Mouse (Mus musculus) splenic B cell, adult 2 months (primary cell): Measurements from ENCODE around the gene Klhdc3.

ENCODE experiments used
- DNase-seq: peaks from one replicate; pipeline ENCODE4 v3.0.0-alpha.2; 2011; ENCODE audit warnings: low read depth, low spot score
- H3K27me3 ChIP-seq: 2 replicates; pipeline ENCODE4 v1.6.1; 2012; ENCODE audit warnings: mild to moderate bottlenecking, low read length, moderate library complexity, mixed read lengths; ENCODE audit not compliant: control insufficient read depth, poor library complexity, insufficient read depth, severe bottlenecking
- H3K36me3 ChIP-seq: 2 replicates; pipeline ENCODE4 v1.6.1; 2012; ENCODE audit warnings: mild to moderate bottlenecking, low read length, moderate library complexity, mixed read lengths; ENCODE audit not compliant: control insufficient read depth, poor library complexity, insufficient read depth, severe bottlenecking

Klhdc3 gene

GRCm38 (mm10) chr17:46680760-46681373, at the start of gene Klhdc3:
TSS of gene Klhdc3 (minus strand) at chr17:46680914.
- Histone ChIP-seq H3K27me3 (no peaks in the 10 kb centered on the region), H3K36me3 (peaks cover 3% of the 10 kb centered on the region)
- DNase-seq: peak; percentile 99

GRCm38 (mm10) chr17:46728904-46729318, 48.2 kb upstream of the Klhdc3 start, which contains the start of gene Gnmt:
TSS of gene Gnmt (minus strand) at chr17:46729168.
- H3K27me3 ChIP-seq: no peaks in the 10 kb centered on the region
- DNase-seq: no peak
- H3K36me3 ChIP-seq: 0 out of 2 replicates have a peak, but pooled peaks cover under 1% of the 10 kb centered on the region

- no peaks in the 10 kb centered on the region for H3K27me3 ChIP-seq
- DNase-seq: no peak
- H3K36me3 ChIP-seq: 0 out of 2 replicates have a peak, but pooled peaks cover 3% of the 10 kb centered on the region
These were observed 47.8 kb upstream of the Klhdc3 start for GRCm38 (mm10) chr17:46728496-46728895.

- DNase-seq: no peak
- H3K36me3 ChIP-seq: peaks cover 5% of the 10 kb centered on the region; the same call in 1 of the 2 replicates
- H3K27me3 ChIP-seq: no peaks in the 10 kb centered on the region
These were observed 47.3 kb upstream of the Klhdc3 start for GRCm38 (mm10) chr17:46728021-46728420.

- no peaks in the 10 kb centered on the region for H3K27me3 ChIP-seq
- no peak for DNase-seq
- H3K36me3 ChIP-seq: peaks cover 5% of the 10 kb centered on the region; the same call in 1 of the 2 replicates
These were observed 46.6 kb upstream of the Klhdc3 start for GRCm38 (mm10) chr17:46727271-46727670.

- peaks cover 5% of the 10 kb centered on the region; the same call in 1 of the 2 replicates for H3K36me3 ChIP-seq
- DNase-seq: no peak
- no peaks in the 10 kb centered on the region for H3K27me3 ChIP-seq
These were observed 45.3 kb upstream of the Klhdc3 start for GRCm38 (mm10) chr17:46725731-46726645.

GRCm38 (mm10) chr17:46725273-46725672, 44.6 kb upstream of the Klhdc3 start:
- peak; percentile 73 for DNase-seq
- no peaks in the 10 kb centered on the region for H3K27me3 ChIP-seq
- H3K36me3 ChIP-seq: peaks cover 5% of the 10 kb centered on the region; the same call in 1 of the 2 replicates

- H3K27me3 ChIP-seq: no peaks in the 10 kb centered on the region
- H3K36me3 ChIP-seq: peaks cover 5% of the 10 kb centered on the region; the same call in 1 of the 2 replicates
- DNase-seq: no peak
These were observed 43.9 kb upstream of the Klhdc3 start for GRCm38 (mm10) chr17:46724477-46725084.

- Histone ChIP-seq H3K36me3 (peaks cover 7% of the 10 kb centered on the region; the same call in 1 of the 2 replicates), H3K27me3 (no peaks in the 10 kb centered on the region)
These were observed 40.4 kb upstream of the Klhdc3 start for GRCm38 (mm10) chr17:46721077-46721476.

GRCm38 (mm10) chr17:46714756-46715481, 34.2 kb upstream of the Klhdc3 start:
- peaks cover 11% of the 10 kb centered on the region for H3K36me3 ChIP-seq
- no peak for DNase-seq
- H3K27me3 ChIP-seq: no peaks in the 10 kb centered on the region

More at GRCm38 (mm10) chr17:46721077-46721476, 40.4 kb upstream of the Klhdc3 start:
- DNase-seq: no peak

GRCm38 (mm10) chr17:46713849-46714248, 33.1 kb upstream of the Klhdc3 start:
- H3K27me3 ChIP-seq: no peaks in the 10 kb centered on the region
- peaks cover 9% of the 10 kb centered on the region for H3K36me3 ChIP-seq
- no peak for DNase-seq

- no peaks in the 10 kb centered on the region for H3K27me3 ChIP-seq
These were observed 31.7 kb upstream of the Klhdc3 start for GRCm38 (mm10) chr17:46712442-46712841.

GRCm38 (mm10) chr17:46711612-46712271, 31.0 kb upstream of the Klhdc3 start:
- Histone ChIP-seq H3K36me3 (peaks cover 9% of the 10 kb centered on the region), H3K27me3 (no peaks in the 10 kb centered on the region)
- no peak for DNase-seq

More at GRCm38 (mm10) chr17:46712442-46712841, 31.7 kb upstream of the Klhdc3 start:
- H3K36me3 ChIP-seq: peaks cover 9% of the 10 kb centered on the region
- DNase-seq: no peak
